Mouse (Mus musculus) spleen, adult 18-20 months (tissue): Measurements from ENCODE around the gene Tiam1.
A peak's percentile ranks its signal among the peaks of the same experiment; 100 is the strongest.

Source experiments
- DNase-seq, 2 experiments: peaks; one replicate each; pipeline ENCODE4 v3.0.0; 2022; ENCODE audit warnings: mixed read lengths in 2 of 2

The Tiam1 gene

GRCm38 (mm10) chr16:89905730-89906305, 237.8 kb downstream of the Tiam1 start:
- DNase-seq: no peak

- DNase-seq: no peak
These were observed 239.4 kb downstream of the Tiam1 start for GRCm38 (mm10) chr16:89904121-89904520.

- DNase-seq: no peak
These were observed 240.8 kb downstream of the Tiam1 start for GRCm38 (mm10) chr16:89902578-89903304.

GRCm38 (mm10) chr16:89900681-89901080, 242.9 kb downstream of the Tiam1 start:
- DNase-seq: no peak

GRCm38 (mm10) chr16:89899192-89899591, 244.4 kb downstream of the Tiam1 start:
- DNase-seq: no peak

- no peak for DNase-seq
These were observed 245.3 kb downstream of the Tiam1 start for GRCm38 (mm10) chr16:89898299-89898625.

- DNase-seq: no peak
These were observed 245.8 kb downstream of the Tiam1 start for GRCm38 (mm10) chr16:89897547-89898298.

- DNase-seq: no peak
These were observed 246.6 kb downstream of the Tiam1 start for GRCm38 (mm10) chr16:89896885-89897546.

GRCm38 (mm10) chr16:89896392-89896791, 247.2 kb downstream of the Tiam1 start:
- DNase-seq: peak; percentile 32 to 55

GRCm38 (mm10) chr16:89895283-89895682, 248.3 kb downstream of the Tiam1 start:
- no peak for DNase-seq

GRCm38 (mm10) chr16:89894816-89895215, 248.8 kb downstream of the Tiam1 start:
- no peak for DNase-seq

GRCm38 (mm10) chr16:89890515-89891189, 252.9 kb downstream of the Tiam1 start:
- DNase-seq: no peak

- no peak for DNase-seq
These were observed 253.6 kb downstream of the Tiam1 start for GRCm38 (mm10) chr16:89889890-89890462.

- no peak for DNase-seq
These were observed 257.0 kb downstream of the Tiam1 start for GRCm38 (mm10) chr16:89886561-89886960.

GRCm38 (mm10) chr16:89885661-89886060, 257.9 kb downstream of the Tiam1 start:
- DNase-seq: no peak

GRCm38 (mm10) chr16:89883897-89884296, 259.7 kb downstream of the Tiam1 start:
- DNase-seq: no peak

GRCm38 (mm10) chr16:89882477-89883234, 260.9 kb downstream of the Tiam1 start:
- no peak for DNase-seq

GRCm38 (mm10) chr16:89877206-89877605, 266.4 kb downstream of the Tiam1 start:
- no peak for DNase-seq

GRCm38 (mm10) chr16:89876079-89876478, 267.5 kb downstream of the Tiam1 start:
- DNase-seq: no peak

- no peak for DNase-seq
These were observed 269.4 kb downstream of the Tiam1 start for GRCm38 (mm10) chr16:89874012-89874704.
